Mouse (Mus musculus) kidney, postnatal 0 days (tissue): ENCODE results near the gene Skor1. TPM values are rescaled to one million over a fixed set of nuclear protein-coding genes. Genes with fewer than 3 reads are reported as not detected.

Experiments used
- ATAC-seq: fragments of 200-750 bp; cut with Nextera tagmentation; replicated peaks from 2 replicates; pipeline ENCODE4 v1.8.0; 2017; ENCODE audit warnings: low read depth, moderate number of reproducible peaks, moderate TSS enrichment, moderate library complexity; ENCODE audit not compliant: low FRiP score
- DNase-seq: peaks from one replicate; pipeline ENCODE4 v3.0.0-alpha.2; 2016; ENCODE audit warnings: low spot score
- H3K27ac ChIP-seq: fragments of 300-500 bp; sonication (generic); 2 replicates; pipeline ENCODE4 v1.5.1; 2014; ENCODE audit warnings: mild to moderate bottlenecking
- H3K27me3 ChIP-seq: fragments of 300-500 bp; sonication (generic); 2 replicates; pipeline ENCODE4 v1.6.1; 2014; ENCODE audit warnings: low read length, mixed read lengths; ENCODE audit not compliant: insufficient read depth
- H3K36me3 ChIP-seq: fragments of 300-500 bp; sonication (generic); 2 replicates; pipeline ENCODE4 v1.6.1; 2014; ENCODE audit warnings: low read length, mixed read lengths; ENCODE audit not compliant: insufficient read depth
- H3K4me1 ChIP-seq: fragments of 300-500 bp; sonication (generic); replicated peaks from 2 replicates; pipeline ENCODE4 v1.6.1; 2014; ENCODE audit warnings: antibody characterized with exemption, low read length, mixed read lengths; ENCODE audit not compliant: insufficient read depth
- H3K4me2 ChIP-seq: fragments of 300-500 bp; sonication (generic); 2 replicates; pipeline ENCODE4 v1.6.1; 2014; ENCODE audit warnings: mild to moderate bottlenecking, low read length, moderate library complexity, mixed read lengths
- H3K4me3 ChIP-seq: fragments of 300-500 bp; sonication (generic); replicated peaks from 2 replicates; pipeline ENCODE4 v1.5.1; 2014; ENCODE audit warnings: low read depth, low read length
- H3K9ac ChIP-seq: fragments of 300-500 bp; sonication (generic); 2 replicates; pipeline ENCODE4 v1.6.1; 2014; ENCODE audit warnings: low read depth, low read length
- H3K9me3 ChIP-seq: fragments of 300-500 bp; sonication (generic); replicated peaks from 2 replicates; pipeline ENCODE4 v1.6.1; 2016; ENCODE audit warnings: low read length, inconsistent platforms, mixed read lengths
- CTCF ChIP-seq: IDR thresholded peaks from 2 replicates; pipeline ENCODE4 v1.5.1; 2016; ENCODE audit warnings: antibody characterized with exemption, low read depth, mild to moderate bottlenecking, moderate library complexity
- WGBS: fragments of 180-500 bp; shearing (Covaris S2); extraction: QIAGEN DNeasy Blood & Tissue Kit; methylation state at CpG from one replicate; pipeline ENCODE4 v1.1.7; 2014; 5-methylcytosine and 5-hydroxymethylcytosine counted together
- polyA plus RNA-seq: library from polyadenylated mRNA; unstranded; fragments of >200 nt; fragmentation: Nextera tagmentation; extraction: Ambion mirVana; gene quantifications from 2 replicates; pipeline ENCODE4 v1.2.1, GENCODE M21; 2015

The Skor1 gene
- polyA plus RNA-seq, 1 experiment from 2014 or later, result not detected

DNA sequence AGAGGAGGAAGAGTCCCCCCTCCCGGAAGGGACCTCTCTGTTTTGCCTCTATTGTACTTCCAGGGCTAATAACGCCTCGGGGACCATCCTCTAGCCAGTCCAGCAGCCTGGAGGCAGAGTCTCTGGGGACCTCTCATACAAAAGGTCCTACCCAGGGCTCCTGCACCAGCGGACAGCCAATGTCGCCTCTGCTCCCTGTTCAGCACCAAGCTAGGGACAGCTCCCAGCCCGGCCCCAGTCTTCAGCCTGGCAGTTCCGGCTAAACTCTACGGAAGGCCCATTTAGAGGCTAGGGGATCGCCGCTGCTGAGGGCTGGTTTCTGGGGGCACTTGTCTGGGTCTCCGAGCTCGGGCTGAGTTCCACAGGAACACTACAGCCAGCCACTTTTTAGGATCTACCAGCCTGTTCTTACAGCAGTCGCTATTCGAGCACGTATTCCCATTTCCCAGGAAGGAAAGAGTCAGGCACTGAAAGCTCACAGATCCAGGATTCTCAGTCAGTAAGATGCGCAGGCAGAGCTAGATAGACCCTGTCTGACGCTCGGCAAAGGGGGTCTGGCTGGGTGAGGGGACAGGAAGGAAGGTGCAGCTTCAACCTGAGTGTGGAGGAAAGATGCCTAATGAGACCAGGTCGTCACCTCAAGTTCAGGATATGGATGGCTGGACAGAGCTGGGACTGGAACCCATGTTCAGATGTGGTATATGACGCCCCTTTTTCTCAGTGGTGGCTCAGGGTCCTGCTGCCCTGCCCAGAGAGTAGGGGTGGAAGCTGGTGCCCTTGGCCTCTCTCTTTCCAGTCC, 2.5 kb upstream of the Skor1 start:
- 0 out of 2 replicates have a peak overlapping the region, but pooled peaks have one; percentile 7 for H3K4me2 ChIP-seq
- peak; percentile 89 for DNase-seq
- no peak overlapping the region for H3K9ac ChIP-seq
- no peak for TF ChIP-seq CTCF
- H3K4me3 ChIP-seq, result 0 out of 2 replicates have a peak overlapping the region, but pooled peaks have one; percentile 5
- peak; percentile 62; the same call in 1 of the 2 replicates for ATAC-seq
- H3K27ac ChIP-seq, result no peak overlapping the region
- H3K27me3 ChIP-seq, result peaks cover 72% of the 10 kb centered on the region
- H3K9me3 ChIP-seq, result 0 out of 2 replicates have a peak, but pooled peaks cover 4% of the 10 kb centered on the region
- peaks cover 13% of the 10 kb centered on the region for H3K4me1 ChIP-seq
- WGBS, result 1% methylated on average over 20 of the region's 20 CpGs
- H3K36me3 ChIP-seq, result no peaks in the 10 kb centered on the region

DNA sequence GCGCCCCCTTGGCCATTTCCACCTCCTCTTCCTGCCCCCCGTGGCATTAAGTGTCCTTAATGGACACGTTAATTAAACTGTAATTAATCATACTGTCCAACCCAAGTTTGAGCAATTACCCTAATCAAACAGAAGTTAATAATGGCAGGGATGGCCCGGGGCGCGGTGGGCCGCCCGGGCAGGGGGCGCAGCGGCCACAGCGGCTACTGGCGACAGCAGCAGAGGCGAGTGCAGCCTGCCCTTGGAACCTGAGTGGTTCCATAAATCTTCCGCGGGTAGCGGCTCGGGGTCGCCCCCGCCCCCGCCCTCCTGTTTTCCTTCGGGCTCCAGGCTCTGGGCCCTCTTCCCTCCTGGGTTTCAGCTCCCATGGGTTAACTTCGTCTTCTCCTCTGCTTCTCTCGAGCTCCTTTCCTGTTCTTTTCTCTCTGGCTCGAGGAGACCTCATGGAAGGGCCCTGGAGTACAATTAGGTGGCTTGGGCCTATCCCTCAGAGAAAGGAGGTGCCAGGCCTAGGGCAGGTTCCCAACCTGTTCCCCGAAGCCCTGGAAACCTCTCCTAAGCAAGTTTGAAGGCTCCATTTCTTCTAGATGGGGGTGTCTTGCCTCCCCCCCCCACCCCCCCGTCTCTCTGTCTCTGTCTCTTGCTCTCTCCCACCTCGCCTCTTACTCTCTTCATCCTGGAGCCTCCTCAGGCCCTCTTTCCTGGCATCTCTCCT, 1.5 kb upstream of the Skor1 start:
- DNase-seq, result no peak
- no peaks in the 10 kb centered on the region for H3K36me3 ChIP-seq
- no peak for ATAC-seq
- no peak overlapping the region for H3K4me3 ChIP-seq
- H3K27me3 ChIP-seq, result peaks cover 82% of the 10 kb centered on the region
- H3K9ac ChIP-seq, result no peak overlapping the region
- H3K4me1 ChIP-seq, result peaks cover 19% of the 10 kb centered on the region
- 0 out of 2 replicates have a peak, but pooled peaks cover 4% of the 10 kb centered on the region for H3K9me3 ChIP-seq
- TF ChIP-seq CTCF, result no peak
- H3K4me2 ChIP-seq, result no peak overlapping the region
- WGBS, result 1% methylated on average over 27 of the region's 27 CpGs
- no peak overlapping the region for H3K27ac ChIP-seq

DNA sequence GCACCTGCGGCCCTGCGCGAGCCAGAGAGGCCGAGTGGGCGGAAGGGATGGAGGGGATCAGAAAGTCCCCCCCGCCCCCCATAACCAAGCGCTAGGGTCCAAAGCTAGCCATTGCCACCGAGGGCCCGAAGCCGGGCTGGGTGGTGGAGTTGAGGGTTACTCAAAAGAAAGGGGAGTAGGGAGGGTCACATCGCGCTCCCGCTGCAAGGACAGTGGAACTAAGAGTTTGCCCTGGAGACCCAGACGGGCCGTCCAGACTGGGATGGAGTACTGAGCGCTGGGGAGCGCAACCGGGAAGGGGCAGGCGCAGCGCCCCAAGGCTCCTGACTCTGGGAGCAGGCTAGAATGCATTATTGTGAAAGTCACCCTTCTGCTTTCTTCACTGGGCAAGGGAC, 608 bp upstream of the Skor1 start:
- H3K9me3 ChIP-seq, result 0 out of 2 replicates have a peak, but pooled peaks cover 4% of the 10 kb centered on the region
- DNase-seq (no peak), ATAC-seq (no peak)
- H3K4me2 ChIP-seq, result peak overlapping the region; percentile 68
- H3K36me3 ChIP-seq, result no peaks in the 10 kb centered on the region
- 2% methylated on average over 20 of the region's 20 CpGs for WGBS
- no peak for TF ChIP-seq CTCF
- H3K27me3 ChIP-seq, result peaks cover 91% of the 10 kb centered on the region
- H3K9ac ChIP-seq, result no peak overlapping the region
- no peak overlapping the region for H3K27ac ChIP-seq
- H3K4me3 ChIP-seq, result peak overlapping the region; percentile 40
- H3K4me1 ChIP-seq, result peaks cover 27% of the 10 kb centered on the region

DNA sequence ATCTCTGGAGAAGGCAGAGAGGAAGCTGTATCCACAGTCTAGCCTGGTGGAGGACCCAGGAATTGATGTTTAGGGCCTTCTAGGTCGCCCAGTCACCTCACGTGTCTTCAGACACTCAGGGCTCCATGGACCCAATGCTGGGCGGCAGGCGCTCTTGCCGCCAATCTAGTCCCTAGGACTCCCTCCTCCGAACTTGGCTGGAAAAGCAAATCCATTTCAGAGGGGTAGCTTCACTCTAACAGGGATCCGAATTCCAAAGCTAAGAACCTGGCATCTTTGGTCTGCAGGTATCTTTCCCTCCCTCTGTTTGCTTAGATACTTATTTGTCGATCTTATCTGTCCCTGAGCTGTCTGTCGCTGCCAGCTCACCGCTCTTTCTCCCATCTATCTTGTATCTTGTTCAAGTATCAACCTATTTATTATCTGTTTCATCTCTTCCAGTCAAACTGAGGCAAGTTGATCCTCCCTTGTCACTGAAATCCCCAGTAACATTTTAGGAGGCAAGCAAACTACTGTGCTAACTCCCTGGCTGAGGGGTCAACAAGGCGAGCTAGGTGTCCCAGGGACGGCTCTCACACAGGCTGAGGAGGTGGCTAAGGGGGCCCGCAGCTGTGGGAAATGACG, 863 bp downstream of the Skor1 start:
- WGBS, result 1% methylated on average over 14 of the region's 14 CpGs
- Histone ChIP-seq H3K9me3 (no peaks in the 10 kb centered on the region), H3K4me1 (peaks cover 34% of the 10 kb centered on the region), H3K9ac (no peak overlapping the region), H3K27ac (no peak overlapping the region), H3K36me3 (no peaks in the 10 kb centered on the region), H3K27me3 (peaks cover 99% of the 10 kb centered on the region), H3K4me3 (no peak overlapping the region), H3K4me2 (no peak overlapping the region)
- TF ChIP-seq CTCF, result no peak
- ATAC-seq (no peak), DNase-seq (no peak)

- 0% methylated on average over 9 of the region's 9 CpGs for WGBS
- no peak for TF ChIP-seq CTCF
- H3K9me3 ChIP-seq, result no peaks in the 10 kb centered on the region
- no peaks in the 10 kb centered on the region for H3K36me3 ChIP-seq
- peak; percentile 42 for DNase-seq
- peaks cover 99% of the 10 kb centered on the region for H3K27me3 ChIP-seq
- no peak overlapping the region for H3K4me3 ChIP-seq
- H3K9ac ChIP-seq, result no peak overlapping the region
- H3K4me1 ChIP-seq, result peaks cover 36% of the 10 kb centered on the region
- H3K4me2 ChIP-seq, result no peak overlapping the region
- H3K27ac ChIP-seq, result no peak overlapping the region
- ATAC-seq, result no peak
Measured at GRCm38 (mm10) chr9:63147296-63147695, 1.5 kb downstream of the Skor1 start.

GRCm38 (mm10) chr9:63146856-63147274, 1.9 kb downstream of the Skor1 start:
- peaks cover 37% of the 10 kb centered on the region for H3K4me1 ChIP-seq
- no peak for TF ChIP-seq CTCF
- H3K9me3 ChIP-seq, result no peaks in the 10 kb centered on the region
- H3K4me3 ChIP-seq, result peak overlapping the region; percentile 23; the same call in 1 of the 2 replicates
- H3K9ac ChIP-seq, result no peak overlapping the region
- under 1% methylated on average over 19 of the region's 20 CpGs for WGBS
- H3K27ac ChIP-seq, result no peak overlapping the region
- DNase-seq (no peak), ATAC-seq (no peak)
- H3K27me3 ChIP-seq, result peaks cover 99% of the 10 kb centered on the region
- H3K4me2 ChIP-seq, result peak overlapping the region; percentile 44; the same call in 1 of the 2 replicates
- H3K36me3 ChIP-seq, result no peaks in the 10 kb centered on the region
